In the genomic region with DNA sequence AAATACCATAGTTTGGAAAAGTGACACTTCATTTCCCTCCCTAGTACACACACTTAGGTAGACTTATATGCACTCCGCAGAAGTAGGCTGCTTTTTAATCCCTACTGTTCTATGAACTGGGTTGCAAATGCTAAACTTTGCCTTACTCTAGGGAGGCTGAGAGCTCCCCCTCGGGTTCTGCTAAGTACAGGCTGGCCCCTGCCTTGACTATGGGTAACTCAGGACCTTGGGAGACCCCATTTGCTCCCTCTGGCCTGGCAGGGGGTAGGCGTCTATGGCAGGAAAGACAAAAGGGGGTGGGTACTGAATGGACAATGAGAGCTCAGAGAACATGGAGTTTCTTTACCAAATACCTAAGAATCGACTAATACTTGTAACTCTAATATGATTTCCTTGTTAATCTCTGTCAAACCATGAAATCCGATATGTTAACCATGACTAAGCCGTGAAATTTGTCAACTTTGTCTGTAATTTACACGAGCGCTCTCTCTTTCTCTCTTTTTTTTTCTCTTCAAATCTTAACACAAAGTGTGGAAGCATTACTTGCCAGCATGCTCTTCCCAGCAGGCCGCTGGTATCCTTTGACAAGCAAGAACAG, we compare ENCODE assay signal across 14 mouse cellular contexts.
DNase-seq lines count a peak whose midpoint lies in the region; ATAC-seq and TF ChIP-seq lines count a peak whose summit lies in the region.
"Had no signal": no experiment of that assay in that cellular context is flagged by ENCODE, and none has a peak within 500 bp of the region (broad histone marks: within the 10 kb centered on the region; RNA-seq: fewer than 3 reads in every experiment).

No protein-coding gene starts in this region.

- DNase-seq in heart, embryonic 10.5 days (ENCODE audit: low spot score): no peak
- peak; percentile 23 for DNase-seq in ES-CJ7 (ENCODE audit: low read depth, low spot score)
- no peak for DNase-seq in kidney, adult 2 months
- DNase-seq in spleen, postnatal 4 days (ENCODE audit: low spot score in 2 of 2): no peak
- DNase-seq: gastrocnemius, postnatal 14 days; layer of hippocampus, postnatal 36 days; thymus, postnatal 25 days had no signal

- H3K4me2 ChIP-seq in heart, embryonic 11.5 days: no peak overlapping the region
- peak overlapping the region; percentile 39 for H3K4me2 ChIP-seq in embryonic facial prominence, embryonic 13.5 days
- H3K4me2 ChIP-seq in limb, embryonic 15.5 days: no peak overlapping the region
- H3K4me2 ChIP-seq in kidney, embryonic 14.5 days (replicated peaks; ENCODE audit: low read depth, low read length): no peak overlapping the region
- H3K4me2 ChIP-seq: kidney, embryonic 15.5 days had no signal

- no peak overlapping the region for H3K9ac ChIP-seq in heart, embryonic 11.5 days (ENCODE audit: low read depth, low read length)
- H3K9ac ChIP-seq in embryonic facial prominence, embryonic 13.5 days: no peak overlapping the region
- no peak overlapping the region for H3K9ac ChIP-seq in limb, embryonic 15.5 days
- H3K9ac ChIP-seq in kidney, embryonic 14.5 days (ENCODE audit: low read depth, low read length): no peak overlapping the region
- H3K9ac ChIP-seq: kidney, embryonic 15.5 days; liver, embryonic 14.5 days had no signal

- H3K4me3 ChIP-seq in heart, embryonic 10.5 days: no peak overlapping the region
- no peak overlapping the region for H3K4me3 ChIP-seq in heart, embryonic 11.5 days (ENCODE audit: low read depth, low read length)
- H3K4me3 ChIP-seq in embryonic facial prominence, embryonic 13.5 days: no peak overlapping the region
- H3K4me3 ChIP-seq in limb, embryonic 15.5 days: no peak overlapping the region
- no peak overlapping the region for H3K4me3 ChIP-seq in kidney, embryonic 14.5 days (ENCODE audit: low read length)
- H3K4me3 ChIP-seq in kidney, adult 2 months (ENCODE audit: insufficient read depth, low read depth, low read length): no peak overlapping the region
- H3K4me3 ChIP-seq: kidney, embryonic 15.5 days had no signal

- H3K9me3 ChIP-seq in heart, embryonic 10.5 days: no peaks in the 10 kb centered on the region
- H3K9me3 ChIP-seq in heart, embryonic 11.5 days (replicated peaks; ENCODE audit: control insufficient read depth, low read length): no peaks in the 10 kb centered on the region
- no peaks in the 10 kb centered on the region for H3K9me3 ChIP-seq in embryonic facial prominence, embryonic 13.5 days
- H3K9me3 ChIP-seq in limb, embryonic 15.5 days: no peaks in the 10 kb centered on the region
- H3K9me3 ChIP-seq in kidney, embryonic 14.5 days (ENCODE audit: control insufficient read depth, low read length): no peaks in the 10 kb centered on the region
- H3K9me3 ChIP-seq: kidney, embryonic 15.5 days had no signal

- no peaks in the 10 kb centered on the region for H3K27me3 ChIP-seq in heart, embryonic 10.5 days (ENCODE audit: insufficient read depth, poor library complexity, severe bottlenecking)
- no peaks in the 10 kb centered on the region for H3K27me3 ChIP-seq in heart, embryonic 11.5 days (ENCODE audit: control insufficient read depth, insufficient read depth, low read length)
- peaks cover 15% of the 10 kb centered on the region; the same call in 1 of the 2 replicates for H3K27me3 ChIP-seq in embryonic facial prominence, embryonic 13.5 days
- no peaks in the 10 kb centered on the region for H3K27me3 ChIP-seq in limb, embryonic 15.5 days
- H3K27me3 ChIP-seq in kidney, embryonic 14.5 days (ENCODE audit: control insufficient read depth, insufficient read depth, low read length): no peaks in the 10 kb centered on the region; the same call in 1 of the 2 replicates
- H3K27me3 ChIP-seq in kidney, adult 2 months (replicated peaks; ENCODE audit: control insufficient read depth, insufficient read depth, low read length): no peaks in the 10 kb centered on the region

- ATAC-seq in heart, embryonic 11.5 days (replicated peaks; ENCODE audit: insufficient number of reproducible peaks, low FRiP score, low TSS enrichment): no peak
- no peak for ATAC-seq in embryonic facial prominence, embryonic 13.5 days (ENCODE audit: insufficient number of reproducible peaks, insufficient read depth, low FRiP score, low TSS enrichment, low read depth)
- no peak for ATAC-seq in limb, embryonic 15.5 days (ENCODE audit: insufficient number of reproducible peaks, low FRiP score, low TSS enrichment, low read depth)
- ATAC-seq in kidney, embryonic 14.5 days (ENCODE audit: low FRiP score, low TSS enrichment): no peak
- ATAC-seq: forebrain, embryonic 14.5 days had no signal

- H3K36me3 ChIP-seq in heart, embryonic 10.5 days: no peaks in the 10 kb centered on the region
- H3K36me3 ChIP-seq in heart, embryonic 11.5 days (ENCODE audit: control insufficient read depth, insufficient read depth, low read length): no peaks in the 10 kb centered on the region
- H3K36me3 ChIP-seq in embryonic facial prominence, embryonic 13.5 days: no peaks in the 10 kb centered on the region
- H3K36me3 ChIP-seq in limb, embryonic 15.5 days: no peaks in the 10 kb centered on the region
- no peaks in the 10 kb centered on the region for H3K36me3 ChIP-seq in kidney, embryonic 14.5 days (ENCODE audit: control insufficient read depth, insufficient read depth, low read length)
- H3K36me3 ChIP-seq in kidney, adult 2 months (ENCODE audit: control insufficient read depth, insufficient read depth, low read length): no peaks in the 10 kb centered on the region
- H3K36me3 ChIP-seq: kidney, embryonic 15.5 days had no signal

- TF ChIP-seq CTCF in kidney, adult 2 months (conservative IDR thresholded peaks at IDR 0.05; ENCODE audit: insufficient read depth, insufficient read length, low read depth, low read length): no peak

- H3K4me1 ChIP-seq in heart, embryonic 10.5 days: peaks cover 31% of the 10 kb centered on the region
- peaks cover 14% of the 10 kb centered on the region; the same call in 1 of the 2 replicates for H3K4me1 ChIP-seq in heart, embryonic 11.5 days (ENCODE audit: control insufficient read depth, insufficient read depth, low read length)
- peaks cover 45% of the 10 kb centered on the region for H3K4me1 ChIP-seq in embryonic facial prominence, embryonic 13.5 days
- peaks cover 17% of the 10 kb centered on the region for H3K4me1 ChIP-seq in limb, embryonic 15.5 days
- no peaks in the 10 kb centered on the region for H3K4me1 ChIP-seq in kidney, embryonic 14.5 days (ENCODE audit: control insufficient read depth, insufficient read depth, low read length)
- no peaks in the 10 kb centered on the region for H3K4me1 ChIP-seq in kidney, adult 2 months (ENCODE audit: control insufficient read depth, insufficient read depth, low read length)

- WGBS in heart, embryonic 10.5 days: 47% methylated on average over 9 of the region's 9 CpGs
- 51% methylated on average over 9 of the region's 9 CpGs for WGBS in heart, embryonic 11.5 days (ENCODE audit: insufficient replicate concordance)
- 23% methylated on average over 9 of the region's 9 CpGs for WGBS in embryonic facial prominence, embryonic 13.5 days
- WGBS in limb, embryonic 15.5 days: 35% methylated on average over 9 of the region's 9 CpGs
- 52% methylated on average over 9 of the region's 9 CpGs for WGBS in kidney, embryonic 14.5 days
- 76% methylated on average over 9 of the region's 9 CpGs for WGBS in kidney, adult 2 months

- no peak for TF ChIP-seq POLR2A in kidney, adult 2 months (IDR thresholded peaks at IDR 0.05; ENCODE audit: low read depth, low read length)

- peak overlapping the region; percentile 56; the same call in 1 of the 2 replicates for H3K27ac ChIP-seq in heart, embryonic 10.5 days
- no peak overlapping the region for H3K27ac ChIP-seq in heart, embryonic 11.5 days (ENCODE audit: low read depth, low read length)
- peak overlapping the region; percentile 83 for H3K27ac ChIP-seq in embryonic facial prominence, embryonic 13.5 days
- H3K27ac ChIP-seq in limb, embryonic 15.5 days: peak overlapping the region; percentile 68
- no peak overlapping the region for H3K27ac ChIP-seq in kidney, embryonic 14.5 days (ENCODE audit: low read depth, low read length)
- H3K27ac ChIP-seq in kidney, adult 2 months (ENCODE audit: insufficient read depth, low read depth, low read length): no peak overlapping the region
- H3K27ac ChIP-seq: kidney, embryonic 15.5 days; liver, embryonic 14.5 days had no signal

Comparison
In these comparisons a context has a peak if more than half of its experiments do, and no peak if none do; other contexts are left out.
1. H3K27ac ChIP-seq: peak in heart, embryonic 10.5 days (single experiment), embryonic facial prominence, embryonic 13.5 days (single experiment) and limb, embryonic 15.5 days (single experiment); none in heart, embryonic 11.5 days (single experiment), kidney, embryonic 14.5 days (single experiment) and kidney, adult 2 months (single experiment).